Mouse (Mus musculus): ENCODE measurements around the gene Tmem150b. TPM values are rescaled to one million over a fixed set of nuclear protein-coding genes. Genes with fewer than 3 reads are reported as not detected.

Tmem150b gene
- 0.82 and 1.4 TPM in 2 replicates for polyA plus RNA-seq (2015; fragmentation: Nextera tagmentation; extraction: Ambion mirVana)

- peak; percentile 8 for DNase-seq (ENCODE audit: low spot score)
These were observed at the start of gene Tmem150b for GRCm38 (mm10) chr7:4725169-4725568. Gene Tmem150b (minus strand): TSS chr7:4725249.

- no peak for DNase-seq (ENCODE audit: low spot score)
These were observed 46.2 kb upstream of the Tmem150b start, which contains the start of gene Fam71e2 for GRCm38 (mm10) chr7:4771202-4771601. Gene Fam71e2 (minus strand): TSS chr7:4771302.

GRCm38 (mm10) chr7:4764946-4765710, 40.1 kb upstream of the Tmem150b start:
- DNase-seq (ENCODE audit: low spot score), result no peak

GRCm38 (mm10) chr7:4759670-4760069, 34.6 kb upstream of the Tmem150b start:
- no peak for DNase-seq (ENCODE audit: low spot score)

GRCm38 (mm10) chr7:4752821-4753570, 27.9 kb upstream of the Tmem150b start, which contains the start of gene Cox6b2:
Gene Cox6b2 (minus strand): TSS chr7:4753094.
- DNase-seq (ENCODE audit: low spot score), result peak; percentile 92

GRCm38 (mm10) chr7:4751971-4752820, 27.1 kb upstream of the Tmem150b start:
- DNase-seq (ENCODE audit: low spot score), result peak; percentile 30

GRCm38 (mm10) chr7:4749169-4749568, 24.1 kb upstream of the Tmem150b start:
- DNase-seq (ENCODE audit: low spot score), result no peak

- DNase-seq (ENCODE audit: low spot score), result no peak
These were observed 23.3 kb upstream of the Tmem150b start for GRCm38 (mm10) chr7:4748321-4748720.

- no peak for DNase-seq (ENCODE audit: low spot score)
These were observed 22.3 kb upstream of the Tmem150b start for GRCm38 (mm10) chr7:4747156-4747899.

- DNase-seq (ENCODE audit: low spot score), result no peak
These were observed 21.4 kb upstream of the Tmem150b start for GRCm38 (mm10) chr7:4746326-4746980.

- no peak for DNase-seq (ENCODE audit: low spot score)
These were observed 19.8 kb upstream of the Tmem150b start for GRCm38 (mm10) chr7:4744886-4745285.

- DNase-seq (ENCODE audit: low spot score), result no peak
These were observed 18.3 kb upstream of the Tmem150b start for GRCm38 (mm10) chr7:4743354-4743753.

GRCm38 (mm10) chr7:4742482-4742819, 17.4 kb upstream of the Tmem150b start:
- no peak for DNase-seq (ENCODE audit: low spot score)

GRCm38 (mm10) chr7:4741672-4742481, 16.8 kb upstream of the Tmem150b start:
- DNase-seq (ENCODE audit: low spot score), result no peak

GRCm38 (mm10) chr7:4741151-4741550, 16.1 kb upstream of the Tmem150b start:
- DNase-seq (ENCODE audit: low spot score), result no peak

GRCm38 (mm10) chr7:4740309-4740727, 15.3 kb upstream of the Tmem150b start:
- DNase-seq (ENCODE audit: low spot score), result no peak

GRCm38 (mm10) chr7:4739544-4740275, 14.7 kb upstream of the Tmem150b start, which contains the start of gene Kmt5c:
Gene Kmt5c (plus strand): TSS chr7:4740115.
- peak; percentile 99 for DNase-seq (ENCODE audit: low spot score)

- DNase-seq (ENCODE audit: low spot score), result no peak
These were observed 14.0 kb upstream of the Tmem150b start for GRCm38 (mm10) chr7:4739041-4739543.
